Mouse (Mus musculus): ENCODE results near the gene Tspan9.

Gene Tspan9

DNA sequence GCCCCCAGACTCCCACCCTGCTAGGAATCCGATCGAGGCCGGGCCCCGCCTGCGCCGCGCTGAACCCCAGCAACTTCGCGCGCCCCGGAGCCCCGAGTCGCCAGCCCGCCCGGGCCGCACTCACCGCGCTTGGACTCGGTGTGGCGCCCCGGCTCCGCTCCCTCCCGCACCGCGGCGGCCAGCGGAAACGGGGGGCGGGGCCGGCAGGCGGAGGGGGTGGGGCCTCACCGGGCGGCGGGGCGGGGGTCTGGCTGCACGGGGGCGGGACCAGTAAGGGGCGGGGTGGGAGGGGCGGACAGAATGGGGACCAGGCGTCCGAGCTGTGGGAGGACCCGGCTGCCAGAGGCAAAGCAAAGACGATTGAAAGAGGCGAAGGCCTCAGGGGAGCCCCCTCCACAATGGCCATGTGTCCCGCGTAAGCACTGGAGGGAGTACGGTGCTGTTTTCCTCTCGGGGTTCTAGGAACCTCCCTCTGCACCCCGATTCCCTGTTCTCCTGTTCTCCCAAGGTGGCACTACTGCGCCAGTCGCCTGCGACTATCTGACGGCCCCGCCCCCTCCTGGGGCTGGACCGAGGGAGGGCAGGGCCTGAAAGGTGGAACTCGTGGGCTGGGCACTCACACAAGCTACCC is at the start of gene Tspan9:
Gene Tspan9 (minus strand): TSS at position 205 of the 631 bp plus-strand sequence.
- DNase-seq = peak; percentile 49

DNA sequence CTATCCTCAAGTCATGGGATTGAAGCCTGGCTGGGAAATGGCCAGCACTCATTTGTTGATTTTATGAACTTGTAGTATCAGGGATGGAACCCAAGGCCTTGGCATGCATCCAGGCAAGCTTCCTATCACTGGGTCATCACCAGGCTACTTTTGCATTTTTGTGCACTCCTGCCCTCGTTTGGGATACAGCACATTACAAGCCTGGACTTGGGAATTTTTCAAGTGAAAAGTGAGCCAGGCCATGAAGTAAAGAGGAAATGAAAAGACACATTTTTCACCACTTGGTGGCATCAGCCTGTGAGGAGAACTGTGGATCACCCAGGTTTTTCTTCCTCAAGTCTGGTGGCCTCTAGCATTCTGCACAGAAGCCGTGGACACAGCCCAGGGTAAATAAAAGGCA is 40.1 kb upstream of the Tspan9 start:
- no peak for DNase-seq

DNA sequence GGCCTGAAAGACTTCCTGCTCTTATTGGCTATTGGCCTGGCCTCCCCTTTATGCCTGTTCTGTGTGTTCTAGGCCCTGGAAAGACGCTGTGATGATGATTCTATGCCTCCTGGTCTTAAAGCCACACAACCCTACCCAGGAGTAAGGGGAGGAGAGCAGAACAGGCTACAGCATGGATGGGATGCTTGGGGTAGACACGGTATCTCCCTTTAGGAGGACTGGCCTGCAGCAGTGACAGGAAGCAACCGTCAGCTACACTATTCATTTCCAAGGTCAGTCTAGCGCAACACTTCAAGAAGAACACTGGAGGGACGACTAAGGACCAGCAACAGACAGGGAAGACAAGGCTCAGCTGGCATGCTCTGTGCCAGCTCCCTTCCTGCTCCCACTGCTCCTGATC is 37.8 kb upstream of the Tspan9 start:
- no peak for DNase-seq

DNA sequence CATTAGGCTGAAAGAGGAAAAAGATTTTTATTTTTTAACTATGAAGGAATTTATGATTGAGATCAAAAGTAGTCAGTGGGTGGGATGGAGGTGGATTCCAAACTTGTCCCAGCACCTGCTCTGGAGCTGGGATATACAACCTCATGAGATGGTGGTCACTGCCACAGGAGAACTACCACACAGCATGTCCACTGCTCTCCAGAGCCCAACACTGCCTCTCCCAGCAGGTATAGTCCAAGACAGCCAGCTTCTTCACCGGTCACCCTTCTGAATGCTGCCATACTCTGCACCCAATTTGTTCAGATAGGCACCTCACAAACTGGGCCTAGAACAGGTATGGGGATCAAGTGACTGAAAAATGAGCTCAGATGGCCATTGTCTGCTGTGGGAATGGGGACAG is 36.3 kb upstream of the Tspan9 start:
- DNase-seq = no peak

DNA sequence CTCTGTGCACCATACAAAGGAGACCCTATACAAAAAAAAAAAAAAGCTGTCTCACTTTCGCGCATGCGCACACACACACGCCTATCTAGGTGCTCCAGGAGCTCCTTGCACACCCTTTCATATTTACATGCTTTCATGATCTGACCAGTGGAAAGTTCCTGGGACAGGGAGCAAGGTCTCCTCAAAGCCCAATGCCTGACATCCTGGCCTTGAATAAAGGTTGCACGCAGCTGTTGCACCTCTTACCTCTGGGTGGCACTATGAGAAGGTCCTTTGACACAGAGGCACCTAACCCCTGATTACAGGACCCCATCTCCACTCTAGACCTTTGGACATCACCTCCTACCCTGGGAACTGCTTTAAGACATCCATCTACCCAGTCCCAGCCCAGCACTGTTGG is 35.9 kb upstream of the Tspan9 start:
- no peak for DNase-seq

DNA sequence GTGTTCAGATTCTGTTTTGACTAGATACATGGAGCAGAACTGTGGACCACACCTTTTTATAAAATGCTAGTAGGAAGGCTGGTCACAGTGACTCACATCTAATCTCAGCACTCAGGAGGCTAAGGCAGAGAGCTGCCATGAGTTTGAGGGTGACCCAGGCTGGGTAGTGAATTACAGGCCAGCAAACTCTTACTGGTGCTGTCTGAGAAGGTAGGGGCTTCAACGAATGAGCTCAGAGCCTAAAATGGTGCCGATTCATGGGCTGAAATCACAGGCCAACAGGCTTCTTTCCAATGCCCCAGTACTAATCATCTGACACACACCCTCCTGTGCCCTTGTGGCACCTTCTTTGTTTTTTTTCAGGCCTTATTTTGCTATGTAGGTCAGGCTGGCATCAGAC is 35.3 kb upstream of the Tspan9 start:
- no peak for DNase-seq

DNA sequence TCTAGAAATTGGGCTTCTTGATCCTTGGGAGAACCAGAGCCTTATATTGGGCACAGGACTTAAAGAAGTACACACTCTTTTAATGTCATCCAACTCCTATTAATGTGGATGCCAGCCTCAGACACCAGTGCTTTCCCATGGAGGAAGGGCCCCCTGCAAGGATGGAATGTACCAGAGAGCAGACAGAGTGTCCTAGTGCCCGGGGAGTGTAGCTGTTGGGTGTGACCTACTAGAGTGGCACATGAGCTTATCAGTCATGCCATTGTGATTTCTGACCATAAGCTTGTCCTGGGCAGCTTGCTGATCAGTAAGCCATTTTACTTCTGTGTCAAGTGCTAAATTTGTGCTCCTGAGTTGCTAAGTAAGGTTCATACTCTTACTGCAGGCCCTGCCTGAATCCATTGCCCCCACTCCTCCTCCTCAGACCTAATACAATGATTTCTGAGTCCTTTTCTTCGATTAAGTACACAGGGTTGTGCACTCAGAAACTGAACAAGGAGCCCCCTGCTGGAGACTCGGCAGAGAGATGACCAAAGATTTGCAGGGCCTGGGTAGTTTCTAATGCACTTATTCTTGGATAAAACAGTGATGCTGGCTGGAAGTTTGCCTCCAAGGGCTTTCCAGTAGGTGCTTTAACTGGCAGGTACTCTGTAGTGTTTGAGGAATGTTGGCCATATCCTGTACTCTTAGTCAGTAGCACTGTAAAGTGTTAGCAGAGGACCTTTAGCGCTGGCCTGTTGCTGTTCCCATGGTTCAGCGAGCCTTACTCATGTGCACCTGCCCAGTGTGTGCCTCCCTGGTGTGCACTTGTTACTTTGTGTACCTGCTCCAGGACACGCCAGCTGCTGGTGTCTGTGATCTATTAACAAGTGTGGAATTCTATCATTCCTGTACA is 25.6 kb upstream of the Tspan9 start:
- no peak for DNase-seq

DNA sequence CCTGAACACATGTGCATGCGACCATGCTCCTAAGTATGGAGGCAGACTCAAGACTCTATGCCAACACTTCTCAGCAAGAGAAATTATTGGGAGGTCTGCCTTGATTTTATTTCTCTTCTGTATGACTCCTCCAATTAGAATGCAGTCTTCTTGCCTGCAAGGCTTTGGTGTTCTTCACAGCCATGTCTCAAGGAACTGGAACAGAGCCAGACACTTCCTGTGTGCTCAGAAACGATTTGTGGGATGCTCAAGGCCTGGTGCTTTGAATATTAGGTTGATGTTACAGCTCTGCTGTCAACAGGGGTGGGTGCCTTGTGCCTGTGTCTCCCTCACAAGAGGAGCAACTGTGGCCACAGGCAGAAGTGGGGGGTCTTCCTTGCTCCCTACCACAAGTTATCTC is 22.2 kb upstream of the Tspan9 start:
- no peak for DNase-seq

DNA sequence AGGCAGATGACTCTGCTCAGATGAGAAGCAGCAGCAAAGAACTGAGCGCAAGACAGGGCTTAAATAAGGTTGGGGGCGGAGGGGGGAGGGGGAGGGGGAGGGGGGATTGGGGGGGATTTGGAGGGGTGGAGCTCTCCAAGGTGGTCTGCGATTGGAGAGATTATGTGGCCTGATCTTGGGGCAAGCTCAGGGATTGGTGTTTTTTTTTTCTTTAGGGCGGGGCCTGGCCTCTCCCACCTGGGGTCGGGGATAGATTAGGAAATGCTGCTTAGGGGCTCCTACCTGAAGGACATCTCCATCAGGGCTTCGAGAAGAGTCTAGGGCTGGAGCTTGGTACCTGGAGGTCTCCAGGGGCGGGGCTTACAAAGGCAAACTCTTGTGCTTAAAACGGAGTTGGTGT is 21.2 kb upstream of the Tspan9 start:
- no peak for DNase-seq

DNA sequence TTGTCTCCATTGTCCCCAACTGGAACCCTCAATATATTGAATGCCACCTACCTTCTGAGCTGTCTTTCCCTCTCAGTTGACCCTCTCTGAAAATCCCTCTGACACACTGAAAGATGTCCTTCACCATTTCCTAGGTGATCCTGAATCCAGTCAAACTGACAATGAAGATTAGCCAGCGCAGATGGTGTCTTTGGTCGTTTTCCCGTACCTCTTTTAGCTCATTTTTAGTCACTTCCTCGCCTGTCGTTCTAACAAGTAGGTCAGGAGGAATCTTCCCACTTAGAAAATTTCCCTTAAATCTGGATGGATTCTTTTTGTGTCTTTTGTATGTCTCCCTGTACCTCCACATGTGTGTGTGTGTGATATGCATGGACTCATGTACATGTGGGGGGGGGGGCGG is 15.7 kb upstream of the Tspan9 start:
- DNase-seq = no peak

DNA sequence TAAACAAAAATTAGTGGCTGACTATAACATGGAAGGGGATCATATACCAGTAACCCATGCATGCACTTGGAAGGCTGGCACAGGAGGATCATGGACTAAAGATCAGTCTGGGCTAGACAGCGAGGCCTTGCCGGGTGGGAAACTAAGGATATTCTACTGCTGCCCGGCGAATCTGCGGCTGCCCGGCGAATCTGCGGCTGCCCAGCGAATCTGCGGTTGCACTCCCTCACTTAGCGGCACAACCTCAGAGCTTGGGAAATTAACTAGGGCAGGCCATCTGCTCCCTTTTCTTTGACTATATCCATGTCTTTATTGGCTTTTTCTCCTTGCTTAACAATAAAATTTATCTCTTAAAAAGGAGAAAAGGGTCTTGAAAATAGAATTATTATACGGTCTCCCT is 14.6 kb upstream of the Tspan9 start:
- no peak for DNase-seq

DNA sequence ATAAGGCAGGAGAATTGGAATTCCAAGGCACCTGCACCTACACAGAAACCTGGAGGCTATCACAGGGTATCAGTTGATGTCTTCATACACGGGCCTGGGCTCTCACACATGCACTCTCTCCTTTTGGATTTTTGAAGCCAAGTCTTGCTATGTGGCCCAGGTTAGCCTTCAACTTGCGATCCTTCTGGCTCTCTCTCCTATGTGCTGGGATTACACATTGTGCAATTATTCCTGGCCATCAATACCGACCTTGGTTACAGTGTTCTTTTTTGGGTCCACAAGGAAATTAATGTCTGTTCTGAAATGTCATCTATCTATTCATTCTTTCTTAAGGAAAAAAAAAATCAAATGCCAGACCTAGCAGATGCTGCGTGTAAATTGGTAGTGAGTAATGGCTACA is 13.1 kb upstream of the Tspan9 start:
- DNase-seq = no peak

DNA sequence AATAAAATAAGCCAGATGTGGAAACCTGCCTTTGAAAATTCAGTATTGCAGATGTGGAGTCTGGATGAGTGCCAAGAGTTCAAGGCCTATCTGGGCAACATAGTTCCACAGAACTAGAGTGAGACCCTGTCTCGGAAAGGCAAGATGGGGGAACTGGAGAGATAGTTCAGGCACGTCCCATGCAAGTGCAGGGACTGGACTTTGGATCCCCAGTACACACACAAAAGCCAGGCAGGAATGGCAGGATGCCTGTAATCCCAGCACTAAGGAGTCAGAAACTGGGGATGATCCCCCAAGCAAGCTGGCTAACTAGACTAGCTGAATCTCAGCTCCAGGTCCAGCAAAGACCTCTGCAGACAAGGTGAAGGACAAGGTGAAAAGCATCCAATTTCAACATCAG is 12.5 kb upstream of the Tspan9 start:
- no peak for DNase-seq

DNA sequence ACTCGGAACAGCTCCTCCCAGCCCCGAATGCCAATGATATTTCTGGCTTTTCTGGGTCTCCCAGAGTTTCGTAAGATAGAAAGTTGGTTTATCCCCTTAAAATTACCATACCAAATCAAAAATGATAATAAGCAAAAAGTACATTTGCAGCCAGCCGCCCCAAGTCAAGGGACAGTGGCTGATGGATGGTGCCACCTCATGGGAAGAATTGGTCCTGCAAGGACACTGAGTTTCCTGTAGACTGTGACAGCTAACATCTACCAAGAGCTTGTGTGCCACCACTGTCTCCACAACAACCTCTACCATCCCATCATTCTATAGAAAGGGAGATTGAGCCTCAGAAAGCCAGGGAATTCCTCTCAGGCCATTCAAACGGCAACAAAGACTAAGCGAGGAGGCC is 2.4 kb upstream of the Tspan9 start:
- DNase-seq = peak; percentile 60

DNA sequence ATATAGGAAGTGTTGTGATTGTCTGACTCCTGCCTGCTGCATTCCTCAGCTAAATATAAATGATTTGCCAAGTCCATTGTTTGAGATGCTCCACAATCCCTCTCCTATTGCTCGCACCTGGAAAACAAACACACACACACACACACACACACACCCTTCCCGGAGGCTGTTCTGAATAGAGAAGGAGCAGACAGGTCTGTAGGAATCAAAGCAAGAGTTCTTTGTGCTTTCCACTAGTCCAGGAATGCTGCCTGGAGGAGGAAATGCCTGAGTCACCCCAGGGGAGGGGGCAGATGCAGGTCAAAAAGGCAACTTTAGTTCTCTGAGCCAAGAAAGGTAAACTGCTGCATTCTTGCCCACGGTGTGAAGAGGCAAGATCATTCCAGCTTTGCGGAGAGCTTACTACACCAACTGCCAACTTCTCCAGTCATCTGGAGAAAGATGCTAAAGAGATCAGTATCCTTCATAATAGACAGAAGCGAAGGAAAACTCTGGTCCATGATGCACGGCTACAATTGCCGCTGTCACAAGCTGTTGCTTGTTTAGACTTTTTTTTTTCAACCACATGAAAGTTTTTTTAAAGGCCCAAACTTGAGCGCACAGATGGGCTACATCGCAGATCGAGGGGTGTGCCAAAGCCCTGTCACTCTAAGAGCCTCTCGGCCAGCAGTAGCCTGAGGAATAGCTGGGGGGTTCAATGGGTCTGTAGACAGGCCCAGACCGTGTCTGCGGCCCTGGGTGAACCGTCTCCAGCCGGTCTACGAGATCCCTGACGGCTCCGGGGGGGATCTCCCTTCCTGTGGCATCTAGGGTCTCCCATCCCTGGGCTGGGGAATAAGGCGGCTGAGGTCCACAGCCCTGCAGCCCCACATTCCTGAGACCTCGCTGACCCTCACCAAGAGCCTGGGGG is 770 bp downstream of the Tspan9 start:
- no peak for DNase-seq

DNA sequence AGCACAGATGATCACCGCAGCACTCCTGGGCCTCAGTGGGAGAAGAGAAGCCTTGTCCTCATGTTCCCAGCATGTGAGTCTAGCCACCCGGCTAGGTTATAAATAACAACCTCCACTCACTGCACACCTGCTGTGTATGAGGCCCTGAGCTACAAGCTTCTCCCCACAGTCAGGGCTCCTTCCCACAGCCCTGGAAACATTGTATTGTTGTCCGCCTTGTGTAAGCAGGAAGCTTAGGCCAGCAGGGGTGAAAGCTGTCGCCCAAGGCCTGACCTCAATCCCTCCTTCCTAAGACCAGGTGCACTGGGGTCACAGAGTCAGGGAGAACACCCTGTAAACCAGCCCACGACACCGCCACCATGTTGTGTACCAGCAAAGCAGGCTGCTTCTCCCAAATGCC is 2.7 kb downstream of the Tspan9 start:
- no peak for DNase-seq

DNA sequence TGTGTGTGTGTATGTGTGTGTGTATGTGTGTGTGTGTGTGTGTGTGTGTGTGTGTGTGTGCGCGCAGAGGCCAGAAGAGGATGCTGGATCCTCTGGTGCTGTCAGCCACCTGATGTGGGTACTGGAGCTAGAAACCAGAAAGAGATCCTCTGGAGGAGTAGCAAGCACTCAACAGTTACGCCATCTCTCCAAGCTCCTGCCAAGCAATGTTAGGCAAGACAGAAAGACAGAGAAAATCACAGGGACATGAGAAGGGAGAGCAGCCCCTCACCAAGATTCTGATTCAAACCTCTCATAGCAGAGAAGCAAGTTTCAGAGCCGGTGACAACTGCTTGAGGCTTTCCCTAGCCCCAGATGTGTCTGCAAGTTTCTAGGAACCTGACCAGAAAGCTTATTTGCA is 5.5 kb downstream of the Tspan9 start:
- DNase-seq = no peak

DNA sequence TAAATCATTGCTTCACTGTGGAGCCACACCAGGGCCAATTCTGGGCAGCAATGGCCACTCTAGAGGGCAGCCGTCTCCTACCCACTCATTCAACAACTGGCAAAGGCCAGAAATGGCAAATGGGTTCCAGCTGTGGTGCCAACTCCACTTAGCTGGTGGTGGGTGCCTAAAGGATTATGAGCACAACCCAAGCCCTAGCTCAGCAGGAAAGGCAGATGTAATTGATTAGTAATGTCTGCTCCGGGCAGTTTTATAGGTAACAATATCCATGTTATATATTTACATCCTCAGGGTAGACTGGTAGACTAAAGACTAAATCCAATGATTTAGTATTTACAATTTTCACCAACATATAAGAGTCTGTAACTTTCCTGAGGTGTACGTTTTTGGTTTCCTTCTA is 6.7 kb downstream of the Tspan9 start:
- no peak for DNase-seq

DNA sequence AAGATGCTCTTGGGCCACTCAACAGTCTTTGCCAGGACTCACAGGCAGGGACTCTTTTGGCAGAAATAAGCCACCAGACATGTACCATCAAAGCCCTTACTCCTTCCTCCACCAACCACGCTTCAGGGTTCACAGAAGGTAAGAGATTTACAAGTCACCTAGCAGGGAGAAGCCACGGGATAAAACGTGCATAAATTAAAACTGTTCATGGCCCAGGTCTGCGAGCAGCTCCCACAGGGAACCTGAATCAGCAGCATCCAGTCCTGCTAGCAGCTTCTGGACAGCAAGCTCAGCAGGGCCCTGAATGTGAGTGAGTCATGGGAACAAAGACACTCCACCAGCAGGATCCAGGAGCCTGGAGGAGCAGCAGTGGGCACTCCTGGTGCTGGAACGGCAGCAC is 7.9 kb downstream of the Tspan9 start:
- DNase-seq = peak; percentile 30

DNA sequence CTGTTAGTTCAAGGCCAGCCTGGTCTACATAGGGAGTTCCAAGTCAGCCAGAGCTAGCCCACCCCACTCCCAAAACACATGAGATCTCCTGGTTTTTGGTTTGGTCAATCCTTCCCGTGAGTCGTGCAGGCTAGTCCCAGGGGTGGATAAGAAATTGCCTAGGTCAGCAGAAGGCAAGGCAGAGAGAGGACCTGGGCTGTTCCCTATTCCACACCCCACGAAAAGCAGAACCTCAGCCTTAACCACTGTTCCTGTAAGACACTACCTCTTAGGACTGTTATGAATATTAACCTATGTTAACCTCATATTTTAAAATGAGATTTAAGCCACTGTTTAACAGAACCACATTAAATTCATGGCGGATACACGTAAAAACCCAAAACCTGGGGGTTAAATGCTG is 8.4 kb downstream of the Tspan9 start:
- no peak for DNase-seq

DNA sequence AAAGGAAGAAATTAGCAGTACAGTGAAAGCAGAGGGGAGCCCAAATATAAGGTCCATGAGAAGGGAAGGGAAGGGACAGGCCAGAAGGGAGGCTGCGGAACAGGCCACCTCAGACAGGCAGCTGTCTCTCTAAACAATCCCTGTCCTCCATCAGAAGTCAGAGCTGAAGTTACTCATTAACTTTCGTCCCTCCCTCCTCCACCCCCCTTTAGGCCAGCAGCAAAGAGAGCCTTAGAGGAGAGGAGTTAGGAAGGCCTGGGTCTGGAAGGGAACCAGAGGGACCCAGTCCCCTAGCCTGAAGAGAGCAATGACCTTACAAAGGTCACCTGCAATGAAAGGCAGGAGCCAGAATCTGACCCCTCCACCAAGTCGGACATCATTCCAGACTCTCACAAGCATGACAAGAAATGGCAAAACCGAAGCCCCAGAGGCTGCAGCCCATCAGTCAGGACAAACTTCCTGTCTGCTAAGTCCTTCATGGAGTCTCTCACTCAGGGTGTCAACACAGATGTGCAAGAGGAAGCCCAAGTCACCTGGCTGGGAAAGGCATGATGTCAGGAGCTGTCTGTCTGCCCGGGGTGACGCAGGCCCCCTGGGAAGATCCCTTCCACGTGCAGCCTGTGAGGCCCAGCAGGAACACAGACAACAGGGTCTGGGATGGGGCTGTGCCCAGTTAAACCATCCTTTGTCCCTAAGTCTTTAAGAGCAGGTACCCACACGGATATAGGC is 9.0 kb downstream of the Tspan9 start:
- DNase-seq = no peak

DNA sequence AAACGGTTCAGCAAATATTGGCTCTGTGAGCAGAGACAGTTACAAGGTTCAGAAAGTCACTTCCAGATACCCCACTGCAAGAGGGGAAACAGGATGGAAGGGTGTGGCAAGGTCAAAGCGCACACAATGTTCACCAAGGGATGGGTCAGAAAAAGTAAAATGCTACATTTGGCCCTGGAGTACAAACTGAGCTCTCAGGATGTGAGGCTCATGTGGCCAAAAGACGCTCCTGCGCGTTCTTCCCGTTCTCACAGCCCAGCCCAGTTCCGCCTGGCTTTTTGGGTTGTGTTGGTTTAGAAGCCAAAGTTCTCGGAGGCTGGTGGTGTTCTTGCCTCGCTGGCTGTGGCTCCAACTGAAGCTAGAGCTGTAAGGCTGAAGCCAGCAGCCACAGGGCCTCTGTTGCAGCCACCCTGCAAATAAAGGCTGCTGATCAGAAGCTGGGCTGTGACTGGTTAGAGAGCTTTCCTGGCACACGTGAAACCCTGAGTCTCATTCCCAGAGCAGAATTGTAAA is 9.7 kb downstream of the Tspan9 start:
- no peak for DNase-seq

DNA sequence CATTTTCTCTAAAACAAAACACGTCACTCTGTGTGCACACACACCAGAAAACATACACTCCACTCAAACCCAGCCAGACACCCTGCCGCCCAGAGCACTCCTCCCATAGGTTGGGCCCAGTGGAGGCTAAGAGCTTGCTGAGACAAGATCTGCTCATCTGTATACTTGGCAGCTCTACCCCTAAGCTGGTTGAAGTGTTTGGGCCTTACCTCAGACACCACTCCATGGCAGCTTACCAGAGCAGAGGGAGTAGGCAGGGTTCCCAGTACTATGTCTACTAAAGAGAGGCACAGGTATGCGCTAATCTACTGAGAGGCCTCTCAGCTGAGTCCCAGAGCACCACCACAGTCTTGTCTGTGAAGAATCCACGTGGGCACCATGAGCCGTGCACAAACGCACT is 10.8 kb downstream of the Tspan9 start:
- DNase-seq = no peak

Measured in cerebellum, adult 8-10 months (tissue).